8 mouse cellular contexts compared by ENCODE assay signal in the genomic region with DNA sequence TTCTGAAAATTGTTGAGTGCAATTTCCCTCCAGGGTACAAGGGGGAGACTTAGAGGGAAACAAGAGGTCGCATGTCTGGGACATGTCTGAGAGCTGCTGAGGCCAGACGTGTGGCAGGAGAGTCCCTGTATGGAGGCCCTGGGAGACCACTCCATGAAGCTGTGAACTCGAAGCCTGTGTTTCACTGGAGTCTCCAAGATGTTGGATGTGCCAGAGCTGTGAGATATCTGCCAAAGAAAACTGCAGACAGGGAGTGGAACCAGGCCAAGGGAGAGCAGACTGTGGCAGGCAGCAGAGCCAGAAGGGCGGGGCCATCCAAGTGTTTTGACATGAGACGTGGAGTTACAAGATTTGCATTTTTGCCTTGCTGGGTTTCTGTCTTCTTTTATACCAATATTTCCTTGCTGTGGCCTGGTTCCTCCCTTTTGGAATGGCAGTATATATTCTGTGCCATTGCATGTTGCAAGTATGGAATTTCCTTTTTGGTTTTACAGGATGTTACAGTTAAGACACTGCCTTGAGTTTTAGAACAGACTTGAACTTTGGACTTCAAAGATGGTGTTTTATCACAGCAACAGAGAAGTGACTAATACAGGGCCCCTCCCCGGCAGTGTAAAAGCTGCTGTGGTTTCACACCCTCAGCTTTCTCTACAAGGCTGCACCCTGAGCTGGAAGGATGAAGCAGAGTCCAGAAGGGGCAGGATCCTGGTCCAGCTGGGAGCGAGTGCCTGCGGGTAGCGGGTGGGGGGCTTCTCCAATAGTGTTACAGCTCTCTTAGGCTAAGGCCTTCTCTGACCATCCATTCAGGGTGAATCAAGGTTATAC.
DNase-seq lines count a peak whose midpoint lies in the region; ATAC-seq and TF ChIP-seq lines count a peak whose summit lies in the region.
"Had no signal": no experiment of that assay in that cellular context is flagged by ENCODE, and none has a peak within 500 bp of the region (broad histone marks: within the 10 kb centered on the region; RNA-seq: fewer than 3 reads in every experiment).

No protein-coding gene starts in this region.

- peak; percentile 55 for DNase-seq in 3134 (ENCODE audit: extremely low read depth, insufficient read length, low spot score)
- DNase-seq in CD4-positive helper T cell, adult 2 months (ENCODE audit: low read depth, low spot score), result peak; percentile 34
- DNase-seq in forebrain, postnatal 0 days, result peak; percentile 84
- peak; percentile 66 to 70 for DNase-seq in heart, postnatal 36 days
- no peak for DNase-seq in limb, embryonic 10.5 days (ENCODE audit: low spot score)
- DNase-seq in skeletal muscle tissue, adult 2 months (ENCODE audit: low read depth, low spot score), result peak; percentile 65

- no peak overlapping the region for H3K4me3 ChIP-seq in forebrain, postnatal 0 days (ENCODE audit: low read depth, low read length)
- H3K4me3 ChIP-seq in limb, embryonic 10.5 days, result no peak overlapping the region

- H3K36me3 ChIP-seq in forebrain, postnatal 0 days (ENCODE audit: insufficient read depth), result no peaks in the 10 kb centered on the region
- no peaks in the 10 kb centered on the region for H3K36me3 ChIP-seq in limb, embryonic 10.5 days

- intact Hi-C loops in heart, postnatal 36 days (cut with DNase I), result no loop called here

- no peak for TF ChIP-seq CTCF in forebrain, postnatal 0 days (IDR thresholded peaks at IDR 0.05; ENCODE audit: low read depth)

- no peak overlapping the region for H3K4me2 ChIP-seq in forebrain, postnatal 0 days (ENCODE audit: low read depth)

- H3K27ac ChIP-seq in forebrain, postnatal 0 days (ENCODE audit: low read depth, low read length), result no peak overlapping the region
- peak overlapping the region; percentile 14; the same call in 1 of the 2 replicates for H3K27ac ChIP-seq in limb, embryonic 10.5 days
- H3K27ac ChIP-seq: liver, embryonic 14.5 days had no signal

- 46% methylated on average over 9 of the region's 9 CpGs for WGBS in forebrain, postnatal 0 days
- WGBS in limb, embryonic 10.5 days, result 73% methylated on average over 9 of the region's 9 CpGs

- H3K27me3 ChIP-seq in forebrain, postnatal 0 days (ENCODE audit: insufficient read depth, low read length), result no peaks in the 10 kb centered on the region
- H3K27me3 ChIP-seq in limb, embryonic 10.5 days (ENCODE audit: low read depth, poor library complexity, severe bottlenecking), result peaks cover 38% of the 10 kb centered on the region

- no peaks in the 10 kb centered on the region for H3K4me1 ChIP-seq in forebrain, postnatal 0 days (ENCODE audit: insufficient read depth)
- H3K4me1 ChIP-seq in limb, embryonic 10.5 days, result peaks cover 11% of the 10 kb centered on the region

- peak; percentile 89 for ATAC-seq in forebrain, postnatal 0 days
- ATAC-seq in inflammation-experienced regulatory T-cells, adult 6 months, result no peak

- H3K9ac ChIP-seq in forebrain, postnatal 0 days, result no peak overlapping the region
- H3K9ac ChIP-seq: liver, embryonic 14.5 days had no signal

- H3K9me3 ChIP-seq in forebrain, postnatal 0 days (ENCODE audit: low read length), result no peaks in the 10 kb centered on the region
- H3K9me3 ChIP-seq in limb, embryonic 10.5 days (replicated peaks), result no peaks in the 10 kb centered on the region
